Mouse (Mus musculus): ENCODE data around the gene Gnpat. TPM values are rescaled to one million over a fixed set of nuclear protein-coding genes. Genes with fewer than 3 reads are reported as not detected.

The Gnpat gene
- 115 and 117 TPM in 2 replicates for polyA plus RNA-seq (2014; fragmentation: Nextera tagmentation; extraction: Ambion mirVana)

DNA sequence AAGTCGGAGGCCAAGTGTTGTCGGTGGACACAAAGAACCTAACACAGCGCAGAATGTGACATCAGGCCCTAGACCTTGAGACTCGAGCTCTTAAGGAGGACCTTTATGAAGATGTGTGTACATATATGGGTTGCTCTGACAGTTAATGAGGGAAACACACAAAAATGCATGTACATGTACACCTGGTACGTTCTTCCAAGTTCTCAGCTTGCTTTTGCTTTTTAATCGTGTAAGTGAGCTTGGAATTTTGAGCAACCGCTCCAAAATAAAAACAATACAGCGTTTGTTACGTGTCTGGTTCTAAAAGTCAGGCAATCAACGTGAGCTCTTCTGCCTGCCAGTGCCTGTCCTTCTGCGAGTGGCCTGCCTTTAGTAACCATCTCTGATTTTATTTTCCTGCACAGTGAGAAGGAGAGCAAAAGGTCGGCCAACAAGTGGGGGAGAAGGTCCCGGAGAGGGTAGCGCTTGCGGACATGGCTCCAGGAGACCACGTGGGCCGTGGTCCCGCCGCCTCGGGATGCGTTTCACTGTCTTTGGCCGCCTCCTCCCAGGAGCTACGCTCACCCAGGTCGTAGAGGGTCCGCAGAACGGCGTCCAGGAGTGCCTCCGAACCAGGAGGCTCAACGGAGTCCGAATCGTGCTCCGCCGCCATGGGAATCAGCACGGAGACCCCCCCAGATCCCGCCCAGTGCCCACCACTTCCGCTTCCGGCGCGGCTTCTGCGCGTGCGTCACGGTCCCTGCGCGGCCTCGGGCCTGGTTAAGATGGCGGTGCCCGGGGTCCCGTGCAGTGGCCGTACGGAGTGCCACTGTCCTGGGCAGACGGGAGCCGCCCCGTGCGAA lies at the start of gene Gnpat, which contains the start of gene 2810004N23Rik:
Gene Gnpat, plus strand, starts transcription at position 713 of the 842 bp plus-strand sequence.
Gene 2810004N23Rik, minus strand, starts transcription at position 800 of the 842 bp plus-strand sequence.
- H3K4me1 ChIP-seq (ENCODE audit: control insufficient read depth in 2 of 2, insufficient read depth in 2 of 2, low read length in 2 of 2): peaks cover 25 to 42% of the 10 kb centered on the region in 2 experiments
- 1% methylated on average over 55 of the region's 55 CpGs for WGBS

GRCm38 (mm10) chr8:124813326-124813725 lies 49.5 kb upstream of the Gnpat start:
- Histone ChIP-seq H3K4me3 (ENCODE audit: control insufficient read depth in 1 of 2, insufficient read depth in 1 of 2, low read depth in 1 of 2, low read length in 2 of 2) (no peak overlapping the region), H3K4me1 (ENCODE audit: control insufficient read depth in 2 of 2, insufficient read depth in 2 of 2, low read length in 2 of 2) (no peaks in the 10 kb centered on the region), H3K9ac (ENCODE audit: low read length) (no peak overlapping the region), H3K36me3 (ENCODE audit: control insufficient read depth, insufficient read depth, low read length) (no peaks in the 10 kb centered on the region), H3K9me3 (ENCODE audit: control insufficient read depth, low read length) (peaks cover 7% of the 10 kb centered on the region), H3K27me3 (ENCODE audit: control insufficient read depth, insufficient read depth, low read length) (no peaks in the 10 kb centered on the region), H3K27ac (replicated peaks in 1 of 2; ENCODE audit: control insufficient read depth in 1 of 2, insufficient read depth in 1 of 2, low read depth in 2 of 2, low read length in 2 of 2) (no peak overlapping the region), H3K4me2 (ENCODE audit: low read length) (no peak overlapping the region)
- 50% methylated on average over 4 of the region's 4 CpGs for WGBS
- ATAC-seq (ENCODE audit: insufficient number of reproducible peaks, insufficient read depth, low FRiP score, low read depth): no peak

More for the DNA sequence above, at the start of gene Gnpat, which contains the start of gene 2810004N23Rik:
- Histone ChIP-seq H3K27ac (replicated peaks in 1 of 2; ENCODE audit: control insufficient read depth in 1 of 2, insufficient read depth in 1 of 2, low read depth in 2 of 2, low read length in 2 of 2) (peak within 1 kb of the TSS; percentile 90 to 92), H3K9ac (ENCODE audit: low read length) (peak within 1 kb of the TSS; percentile 97), H3K4me2 (ENCODE audit: low read length) (peak within 1 kb of the TSS; percentile 76), H3K36me3 (ENCODE audit: control insufficient read depth, insufficient read depth, low read length) (peaks cover 37% of the 10 kb centered on the region), H3K9me3 (ENCODE audit: control insufficient read depth, low read length) (no peaks in the 10 kb centered on the region), H3K4me3 (ENCODE audit: control insufficient read depth in 1 of 2, insufficient read depth in 1 of 2, low read depth in 1 of 2, low read length in 2 of 2) (peak within 1 kb of the TSS; percentile 94 to 98), H3K27me3 (ENCODE audit: control insufficient read depth, insufficient read depth, low read length) (no peaks in the 10 kb centered on the region)
- peak; percentile 96 for ATAC-seq (ENCODE audit: insufficient number of reproducible peaks, insufficient read depth, low FRiP score, low read depth)

DNA sequence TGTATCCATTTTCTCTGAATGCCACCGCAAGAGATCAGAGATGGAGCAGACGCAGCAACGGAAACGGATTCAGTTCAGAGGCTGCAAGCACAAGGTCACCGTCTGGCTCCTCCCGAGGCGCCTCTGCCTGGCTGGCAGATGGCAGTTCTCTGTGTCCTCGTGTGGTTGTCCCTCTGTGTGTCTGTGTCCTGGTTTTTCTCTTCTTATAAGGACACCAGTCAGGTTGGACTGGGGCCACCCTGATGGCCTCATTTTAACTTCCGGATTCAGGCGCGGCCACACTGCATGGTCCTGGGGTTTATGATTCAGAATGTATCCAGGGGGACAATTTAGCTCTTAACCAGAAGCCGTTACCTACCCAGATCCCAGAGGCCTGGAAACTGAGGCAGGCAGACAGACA lies 47.0 kb upstream of the Gnpat start:
- Histone ChIP-seq H3K4me1 (ENCODE audit: control insufficient read depth in 2 of 2, insufficient read depth in 2 of 2, low read length in 2 of 2) (peaks cover 0 to 4% of the 10 kb centered on the region in 2 experiments; a peak in 1 of 4 replicates), H3K27me3 (ENCODE audit: control insufficient read depth, insufficient read depth, low read length) (no peaks in the 10 kb centered on the region), H3K4me2 (ENCODE audit: low read length) (no peak overlapping the region), H3K9me3 (ENCODE audit: control insufficient read depth, low read length) (peaks cover 7% of the 10 kb centered on the region), H3K4me3 (ENCODE audit: control insufficient read depth in 1 of 2, insufficient read depth in 1 of 2, low read depth in 1 of 2, low read length in 2 of 2) (no peak overlapping the region), H3K9ac (ENCODE audit: low read length) (no peak overlapping the region), H3K27ac (replicated peaks in 1 of 2; ENCODE audit: control insufficient read depth in 1 of 2, insufficient read depth in 1 of 2, low read depth in 2 of 2, low read length in 2 of 2) (no peak overlapping the region), H3K36me3 (ENCODE audit: control insufficient read depth, insufficient read depth, low read length) (no peaks in the 10 kb centered on the region)
- WGBS: 86% methylated on average over 12 of the region's 12 CpGs
- ATAC-seq (ENCODE audit: insufficient number of reproducible peaks, insufficient read depth, low FRiP score, low read depth): no peak

DNA sequence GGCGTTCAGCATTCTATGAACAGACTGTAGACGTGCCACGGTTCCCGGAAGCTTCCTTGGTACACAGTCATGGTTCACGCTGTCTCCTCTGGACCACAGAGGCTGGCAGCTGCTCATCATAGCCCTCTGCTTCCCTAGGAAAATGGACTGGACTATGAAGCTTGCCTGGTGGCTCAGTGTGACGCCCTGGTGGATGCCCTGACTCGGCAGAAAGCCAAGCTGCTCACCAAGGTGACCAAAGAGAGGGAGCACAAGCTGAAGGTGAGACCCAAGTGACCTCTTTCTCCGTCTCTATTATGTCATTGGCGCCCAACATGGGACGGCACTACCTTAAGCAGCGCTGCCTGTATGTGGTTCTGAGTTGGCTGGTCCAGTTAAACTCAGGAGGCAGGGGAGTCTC lies 46.0 kb upstream of the Gnpat start:
- ATAC-seq (ENCODE audit: insufficient number of reproducible peaks, insufficient read depth, low FRiP score, low read depth): no peak
- 89% methylated on average over 11 of the region's 11 CpGs for WGBS
- H3K4me3 ChIP-seq (ENCODE audit: control insufficient read depth in 1 of 2, insufficient read depth in 1 of 2, low read depth in 1 of 2, low read length in 2 of 2): no peak overlapping the region

GRCm38 (mm10) chr8:124817361-124817760 lies 45.5 kb upstream of the Gnpat start:
- no peak overlapping the region for H3K4me2 ChIP-seq (ENCODE audit: low read length)
- H3K4me3 ChIP-seq (ENCODE audit: control insufficient read depth in 1 of 2, insufficient read depth in 1 of 2, low read depth in 1 of 2, low read length in 2 of 2): no peak overlapping the region
- peaks cover 7% of the 10 kb centered on the region for H3K9me3 ChIP-seq (ENCODE audit: control insufficient read depth, low read length)
- no peak for ATAC-seq (ENCODE audit: insufficient number of reproducible peaks, insufficient read depth, low FRiP score, low read depth)
- H3K4me1 ChIP-seq (ENCODE audit: control insufficient read depth in 2 of 2, insufficient read depth in 2 of 2, low read length in 2 of 2): peaks cover 0 to 4% of the 10 kb centered on the region in 2 experiments; a peak in 1 of 4 replicates
- no peaks in the 10 kb centered on the region for H3K27me3 ChIP-seq (ENCODE audit: control insufficient read depth, insufficient read depth, low read length)
- no peak overlapping the region for H3K9ac ChIP-seq (ENCODE audit: low read length)
- WGBS: 69% methylated on average over 3 of the region's 3 CpGs
- H3K27ac ChIP-seq (replicated peaks in 1 of 2; ENCODE audit: control insufficient read depth in 1 of 2, insufficient read depth in 1 of 2, low read depth in 2 of 2, low read length in 2 of 2): no peak overlapping the region
- no peaks in the 10 kb centered on the region for H3K36me3 ChIP-seq (ENCODE audit: control insufficient read depth, insufficient read depth, low read length)

More for the DNA sequence above, 46.0 kb upstream of the Gnpat start:
- no peaks in the 10 kb centered on the region for H3K36me3 ChIP-seq (ENCODE audit: control insufficient read depth, insufficient read depth, low read length)
- H3K27me3 ChIP-seq (ENCODE audit: control insufficient read depth, insufficient read depth, low read length): no peaks in the 10 kb centered on the region
- no peak overlapping the region for H3K9ac ChIP-seq (ENCODE audit: low read length)
- H3K9me3 ChIP-seq (ENCODE audit: control insufficient read depth, low read length): peaks cover 7% of the 10 kb centered on the region
- H3K27ac ChIP-seq (replicated peaks in 1 of 2; ENCODE audit: control insufficient read depth in 1 of 2, insufficient read depth in 1 of 2, low read depth in 2 of 2, low read length in 2 of 2): no peak overlapping the region
- peaks cover 0 to 4% of the 10 kb centered on the region in 2 experiments; a peak in 1 of 4 replicates for H3K4me1 ChIP-seq (ENCODE audit: control insufficient read depth in 2 of 2, insufficient read depth in 2 of 2, low read length in 2 of 2)
- no peak overlapping the region for H3K4me2 ChIP-seq (ENCODE audit: low read length)

DNA sequence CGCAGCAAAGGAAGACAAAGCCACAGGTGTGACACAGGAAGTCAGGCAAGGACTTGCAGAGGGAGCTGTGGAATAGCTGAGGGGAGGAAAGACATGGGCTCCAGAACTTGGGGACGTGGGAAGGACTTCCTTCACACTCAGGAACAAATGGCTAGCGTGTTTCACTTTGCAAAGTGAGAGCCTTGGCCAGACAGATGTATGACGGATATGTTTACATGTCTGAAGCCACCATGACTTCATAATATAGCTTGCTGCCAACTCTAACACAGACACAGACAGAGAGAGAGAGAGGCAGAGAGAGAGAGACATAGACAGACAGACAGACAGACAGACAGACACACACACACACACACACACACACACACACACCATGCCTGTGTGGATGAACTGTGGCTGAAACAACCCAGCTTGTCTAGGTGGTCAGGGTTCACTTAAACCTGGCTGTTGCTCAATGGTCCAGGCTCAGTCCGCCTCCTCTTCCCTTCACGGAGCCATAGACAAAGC lies 43.2 kb upstream of the Gnpat start:
- ATAC-seq (ENCODE audit: insufficient number of reproducible peaks, insufficient read depth, low FRiP score, low read depth): no peak
- WGBS: 73% methylated on average over 6 of the region's 6 CpGs

DNA sequence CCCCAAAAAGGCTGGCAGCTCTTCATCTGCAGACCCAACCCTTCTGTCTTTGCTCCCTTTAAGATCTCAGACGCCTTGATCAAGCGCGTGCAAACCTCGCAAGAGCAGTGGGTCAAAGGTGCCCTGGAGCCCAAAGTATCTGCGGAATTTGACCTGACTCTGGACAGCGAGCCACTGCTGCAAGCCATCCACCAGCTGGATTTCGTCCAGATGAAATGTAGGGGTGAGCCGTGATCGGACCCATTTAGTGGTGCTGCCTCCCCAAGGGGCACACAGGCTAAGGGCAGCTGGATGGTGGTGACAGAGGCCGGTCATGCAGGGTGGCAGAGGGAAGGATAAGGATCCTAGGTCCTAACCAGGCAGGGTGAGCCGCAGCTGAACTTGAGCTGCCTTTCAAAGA lies 42.7 kb upstream of the Gnpat start:
- ATAC-seq (ENCODE audit: insufficient number of reproducible peaks, insufficient read depth, low FRiP score, low read depth): no peak
- Histone ChIP-seq H3K27me3 (ENCODE audit: control insufficient read depth, insufficient read depth, low read length) (no peaks in the 10 kb centered on the region), H3K9me3 (ENCODE audit: control insufficient read depth, low read length) (peaks cover 7% of the 10 kb centered on the region), H3K4me3 (ENCODE audit: control insufficient read depth in 1 of 2, insufficient read depth in 1 of 2, low read depth in 1 of 2, low read length in 2 of 2) (no peak overlapping the region), H3K36me3 (ENCODE audit: control insufficient read depth, insufficient read depth, low read length) (no peaks in the 10 kb centered on the region), H3K4me1 (ENCODE audit: control insufficient read depth in 2 of 2, insufficient read depth in 2 of 2, low read length in 2 of 2) (peaks cover 0 to 4% of the 10 kb centered on the region in 2 experiments; a peak in 1 of 4 replicates), H3K4me2 (ENCODE audit: low read length) (no peak overlapping the region), H3K9ac (ENCODE audit: low read length) (no peak overlapping the region), H3K27ac (replicated peaks in 1 of 2; ENCODE audit: control insufficient read depth in 1 of 2, insufficient read depth in 1 of 2, low read depth in 2 of 2, low read length in 2 of 2) (no peak overlapping the region)
- WGBS: 35% methylated on average over 11 of the region's 11 CpGs

More for the DNA sequence above, 43.2 kb upstream of the Gnpat start:
- Histone ChIP-seq H3K9me3 (ENCODE audit: control insufficient read depth, low read length) (peaks cover 7% of the 10 kb centered on the region), H3K4me3 (ENCODE audit: control insufficient read depth in 1 of 2, insufficient read depth in 1 of 2, low read depth in 1 of 2, low read length in 2 of 2) (no peak overlapping the region), H3K4me2 (ENCODE audit: low read length) (no peak overlapping the region), H3K27ac (replicated peaks in 1 of 2; ENCODE audit: control insufficient read depth in 1 of 2, insufficient read depth in 1 of 2, low read depth in 2 of 2, low read length in 2 of 2) (no peak overlapping the region), H3K27me3 (ENCODE audit: control insufficient read depth, insufficient read depth, low read length) (no peaks in the 10 kb centered on the region), H3K36me3 (ENCODE audit: control insufficient read depth, insufficient read depth, low read length) (no peaks in the 10 kb centered on the region), H3K4me1 (ENCODE audit: control insufficient read depth in 2 of 2, insufficient read depth in 2 of 2, low read length in 2 of 2) (peaks cover 0 to 4% of the 10 kb centered on the region in 2 experiments; a peak in 1 of 4 replicates), H3K9ac (ENCODE audit: low read length) (no peak overlapping the region)
